Mouse (Mus musculus): ENCODE data around the gene Pnma1.

DNA sequence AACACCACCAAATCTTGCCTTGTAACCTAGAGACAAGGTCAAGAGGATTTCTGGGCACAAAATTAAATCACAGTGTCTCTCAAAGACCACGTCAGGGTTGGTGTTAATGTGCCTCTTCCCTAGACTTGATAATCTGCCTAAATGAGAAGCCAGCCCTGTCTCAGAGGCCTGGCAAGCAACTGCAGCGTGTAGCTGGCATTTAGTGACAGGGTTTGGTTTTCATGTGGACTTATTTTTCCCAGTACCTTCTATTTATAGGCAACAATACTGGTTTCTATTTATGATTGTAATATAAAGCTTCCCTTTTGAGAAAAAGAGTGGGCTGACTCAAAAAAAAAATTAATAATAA, 7.2 kb upstream of the Pnma1 start:
- TF ChIP-seq CTCF (IDR thresholded peaks at IDR 0.05; ENCODE audit: low read depth, low read length): no peak
- no peak for TF ChIP-seq POLR2A (IDR thresholded peaks at IDR 0.05; ENCODE audit: insufficient read depth, low read length)
- no peak for TF ChIP-seq EP300 (IDR thresholded peaks at IDR 0.05; ENCODE audit: insufficient read depth, low read depth, low read length)
